Mouse (Mus musculus): ENCODE data around the gene Vps9d1. TPM values are rescaled to one million over a fixed set of nuclear protein-coding genes. Genes with fewer than 3 reads are reported as not detected.
"Not testable (repeated sequence)": the region's sequence is repeated elsewhere in the genome, so short reads cannot be mapped to it uniquely, and the experiment has no call there.

Vps9d1 gene
- polyA plus RNA-seq, 1 experiment from 2014 or later: 25.9 TPM

- Histone ChIP-seq H3K36me3 (ENCODE audit: control insufficient read depth, insufficient read depth, low read length) (peaks cover 7% of the 10 kb centered on the region; the same call in 1 of the 2 replicates), H3K9me3 (ENCODE audit: control insufficient read depth, low read length) (no peaks in the 10 kb centered on the region), H3K9ac (ENCODE audit: low read depth, low read length) (0 out of 2 replicates have a peak overlapping the region, but pooled peaks have one; percentile 1), H3K4me3 (ENCODE audit: low read length) (no peak overlapping the region), H3K27ac (ENCODE audit: low read depth, low read length) (no peak overlapping the region), H3K4me2 (replicated peaks; ENCODE audit: low read depth, low read length) (no peak overlapping the region), H3K27me3 (ENCODE audit: control insufficient read depth, insufficient read depth, low read length) (peaks cover 13% of the 10 kb centered on the region), H3K4me1 (ENCODE audit: control insufficient read depth, insufficient read depth, low read length) (peaks cover 13% of the 10 kb centered on the region)
- ATAC-seq (ENCODE audit: low FRiP score, low TSS enrichment): no peak
- WGBS: 64% methylated on average over 13 of the region's 13 CpGs
Measured at GRCm38 (mm10) chr8:123233300-123233699, 20.8 kb downstream of the Vps9d1 start.

- H3K27me3 ChIP-seq (ENCODE audit: control insufficient read depth, insufficient read depth, low read length): peaks cover 13% of the 10 kb centered on the region
- peaks cover 10% of the 10 kb centered on the region; the same call in 1 of the 2 replicates for H3K36me3 ChIP-seq (ENCODE audit: control insufficient read depth, insufficient read depth, low read length)
- no peak for ATAC-seq (ENCODE audit: low FRiP score, low TSS enrichment)
- 17% methylated on average over 7 of the region's 7 CpGs for WGBS
- H3K4me1 ChIP-seq (ENCODE audit: control insufficient read depth, insufficient read depth, low read length): peaks cover 13% of the 10 kb centered on the region
- no peaks in the 10 kb centered on the region for H3K9me3 ChIP-seq (ENCODE audit: control insufficient read depth, low read length)
- H3K9ac ChIP-seq (ENCODE audit: low read depth, low read length): no peak overlapping the region
- H3K4me2 ChIP-seq (replicated peaks; ENCODE audit: low read depth, low read length): no peak overlapping the region
- no peak overlapping the region for H3K4me3 ChIP-seq (ENCODE audit: low read length)
- no peak overlapping the region for H3K27ac ChIP-seq (ENCODE audit: low read depth, low read length)
Measured at GRCm38 (mm10) chr8:123232553-123232952, 21.6 kb downstream of the Vps9d1 start.

GRCm38 (mm10) chr8:123231742-123232141 lies 22.4 kb downstream of the Vps9d1 start:
- H3K4me3 ChIP-seq (ENCODE audit: low read length): no peak overlapping the region
- peaks cover 15% of the 10 kb centered on the region for H3K36me3 ChIP-seq (ENCODE audit: control insufficient read depth, insufficient read depth, low read length)
- no peaks in the 10 kb centered on the region for H3K9me3 ChIP-seq (ENCODE audit: control insufficient read depth, low read length)
- peaks cover 13% of the 10 kb centered on the region for H3K27me3 ChIP-seq (ENCODE audit: control insufficient read depth, insufficient read depth, low read length)
- H3K4me1 ChIP-seq (ENCODE audit: control insufficient read depth, insufficient read depth, low read length): peaks cover 13% of the 10 kb centered on the region
- 39% methylated on average over 5 of the region's 5 CpGs for WGBS
- ATAC-seq (ENCODE audit: low FRiP score, low TSS enrichment): no peak
- H3K27ac ChIP-seq (ENCODE audit: low read depth, low read length): no peak overlapping the region
- H3K9ac ChIP-seq (ENCODE audit: low read depth, low read length): no peak overlapping the region
- H3K4me2 ChIP-seq (replicated peaks; ENCODE audit: low read depth, low read length): no peak overlapping the region

GRCm38 (mm10) chr8:123230326-123230725 lies 23.8 kb downstream of the Vps9d1 start:
- Histone ChIP-seq H3K36me3 (ENCODE audit: control insufficient read depth, insufficient read depth, low read length) (peaks cover 15% of the 10 kb centered on the region), H3K4me1 (ENCODE audit: control insufficient read depth, insufficient read depth, low read length) (peaks cover 14% of the 10 kb centered on the region)
- not testable (repeated sequence) for H3K4me3 ChIP-seq (ENCODE audit: low read length); ATAC-seq (ENCODE audit: low FRiP score, low TSS enrichment); H3K9me3 ChIP-seq (ENCODE audit: control insufficient read depth, low read length); H3K27ac ChIP-seq (ENCODE audit: low read depth, low read length); H3K27me3 ChIP-seq (ENCODE audit: control insufficient read depth, insufficient read depth, low read length); H3K9ac ChIP-seq (ENCODE audit: low read depth, low read length); H3K4me2 ChIP-seq (replicated peaks; ENCODE audit: low read depth, low read length)
- WGBS: 89% methylated on average over 9 of the region's 11 CpGs

GRCm38 (mm10) chr8:123228416-123228815 lies 25.7 kb downstream of the Vps9d1 start:
- H3K9me3 ChIP-seq (ENCODE audit: control insufficient read depth, low read length): no peaks in the 10 kb centered on the region
- WGBS: 95% methylated on average over 1 of the region's 1 CpGs
- H3K4me2 ChIP-seq (replicated peaks; ENCODE audit: low read depth, low read length): no peak overlapping the region
- H3K27ac ChIP-seq (ENCODE audit: low read depth, low read length): no peak overlapping the region
- ATAC-seq (ENCODE audit: low FRiP score, low TSS enrichment): no peak
- H3K4me3 ChIP-seq (ENCODE audit: low read length): no peak overlapping the region
- 0 out of 2 replicates have a peak, but pooled peaks cover under 1% of the 10 kb centered on the region for H3K27me3 ChIP-seq (ENCODE audit: control insufficient read depth, insufficient read depth, low read length)
- H3K4me1 ChIP-seq (ENCODE audit: control insufficient read depth, insufficient read depth, low read length): peaks cover 7% of the 10 kb centered on the region; the same call in 1 of the 2 replicates
- H3K9ac ChIP-seq (ENCODE audit: low read depth, low read length): no peak overlapping the region
- H3K36me3 ChIP-seq (ENCODE audit: control insufficient read depth, insufficient read depth, low read length): peaks cover 15% of the 10 kb centered on the region

- Histone ChIP-seq H3K27me3 (ENCODE audit: control insufficient read depth, insufficient read depth, low read length) (no peaks in the 10 kb centered on the region), H3K4me2 (replicated peaks; ENCODE audit: low read depth, low read length) (peak within 1 kb of the TSS; percentile 85), H3K27ac (ENCODE audit: low read depth, low read length) (peak within 1 kb of the TSS; percentile 79), H3K4me3 (ENCODE audit: low read length) (peak within 1 kb of the TSS; percentile 63), H3K4me1 (ENCODE audit: control insufficient read depth, insufficient read depth, low read length) (peaks cover 7% of the 10 kb centered on the region; the same call in 1 of the 2 replicates), H3K36me3 (ENCODE audit: control insufficient read depth, insufficient read depth, low read length) (peaks cover 15% of the 10 kb centered on the region), H3K9me3 (ENCODE audit: control insufficient read depth, low read length) (no peaks in the 10 kb centered on the region), H3K9ac (ENCODE audit: low read depth, low read length) (peak within 1 kb of the TSS; percentile 71)
- peak; percentile 85 for ATAC-seq (ENCODE audit: low FRiP score, low TSS enrichment)
- WGBS: 2% methylated on average over 59 of the region's 59 CpGs
Measured at GRCm38 (mm10) chr8:123224278-123225266, 29.6 kb downstream of the Vps9d1 start, which contains the start of gene Cdk10. TSS of gene Cdk10 (plus strand) at chr8:123224842.

GRCm38 (mm10) chr8:123220917-123221316 lies 33.2 kb downstream of the Vps9d1 start:
- 90% methylated on average over 1 of the region's 1 CpGs for WGBS
- no peak overlapping the region for H3K27ac ChIP-seq (ENCODE audit: low read depth, low read length)
- ATAC-seq (ENCODE audit: low FRiP score, low TSS enrichment): no peak
- H3K4me3 ChIP-seq (ENCODE audit: low read length): no peak overlapping the region
- peaks cover 7% of the 10 kb centered on the region; the same call in 1 of the 2 replicates for H3K4me1 ChIP-seq (ENCODE audit: control insufficient read depth, insufficient read depth, low read length)
- no peak overlapping the region for H3K9ac ChIP-seq (ENCODE audit: low read depth, low read length)
- H3K36me3 ChIP-seq (ENCODE audit: control insufficient read depth, insufficient read depth, low read length): no peaks in the 10 kb centered on the region
- H3K9me3 ChIP-seq (ENCODE audit: control insufficient read depth, low read length): no peaks in the 10 kb centered on the region
- H3K27me3 ChIP-seq (ENCODE audit: control insufficient read depth, insufficient read depth, low read length): no peaks in the 10 kb centered on the region; the same call in 1 of the 2 replicates
- no peak overlapping the region for H3K4me2 ChIP-seq (replicated peaks; ENCODE audit: low read depth, low read length)

- ATAC-seq (ENCODE audit: low FRiP score, low TSS enrichment): no peak
- no peak overlapping the region for H3K9ac ChIP-seq (ENCODE audit: low read depth, low read length)
- H3K4me1 ChIP-seq (ENCODE audit: control insufficient read depth, insufficient read depth, low read length): peaks cover 14% of the 10 kb centered on the region
- H3K4me2 ChIP-seq (replicated peaks; ENCODE audit: low read depth, low read length): no peak overlapping the region
- no peak overlapping the region for H3K27ac ChIP-seq (ENCODE audit: low read depth, low read length)
- no peaks in the 10 kb centered on the region for H3K9me3 ChIP-seq (ENCODE audit: control insufficient read depth, low read length)
- no peaks in the 10 kb centered on the region for H3K36me3 ChIP-seq (ENCODE audit: control insufficient read depth, insufficient read depth, low read length)
- H3K4me3 ChIP-seq (ENCODE audit: low read length): no peak overlapping the region
- 74% methylated on average over 3 of the region's 3 CpGs for WGBS
- no peaks in the 10 kb centered on the region; the same call in 1 of the 2 replicates for H3K27me3 ChIP-seq (ENCODE audit: control insufficient read depth, insufficient read depth, low read length)
Measured at GRCm38 (mm10) chr8:123215430-123215829, 38.7 kb downstream of the Vps9d1 start.

All from kidney, embryonic 14.5 days (tissue).